Mouse (Mus musculus) frontal cortex, adult (tissue): ENCODE results near the gene Lamtor4.

ENCODE experiments used
- ATAC-seq: cut with Nextera tagmentation; 2 replicates; pipeline ENCODE4 v1.9.2; 2017; ENCODE audit warnings: mild to moderate bottlenecking, moderate library complexity, mixed read lengths; ENCODE audit not compliant: low TSS enrichment

Lamtor4 gene

DNA sequence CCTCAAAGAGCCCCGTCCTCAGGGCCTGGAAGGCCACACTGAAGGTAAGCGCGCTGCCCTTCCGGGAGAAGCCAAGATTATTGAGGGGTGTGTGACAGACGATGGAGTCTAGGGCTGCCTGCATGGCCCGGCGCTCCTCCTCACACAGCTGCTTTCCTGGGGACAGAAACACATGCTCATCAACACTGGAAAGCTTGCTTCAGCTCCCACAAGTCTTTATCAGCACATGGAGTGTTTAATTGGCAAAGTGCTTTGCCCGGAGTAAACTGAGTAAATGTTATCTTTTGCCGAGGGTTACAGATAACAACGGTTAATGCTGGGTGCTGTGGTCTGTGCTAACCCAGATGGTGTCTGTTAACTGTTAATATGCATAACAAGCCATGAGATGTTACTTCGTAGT lies 5.6 kb downstream of the Lamtor4 start:
- no peak for ATAC-seq

DNA sequence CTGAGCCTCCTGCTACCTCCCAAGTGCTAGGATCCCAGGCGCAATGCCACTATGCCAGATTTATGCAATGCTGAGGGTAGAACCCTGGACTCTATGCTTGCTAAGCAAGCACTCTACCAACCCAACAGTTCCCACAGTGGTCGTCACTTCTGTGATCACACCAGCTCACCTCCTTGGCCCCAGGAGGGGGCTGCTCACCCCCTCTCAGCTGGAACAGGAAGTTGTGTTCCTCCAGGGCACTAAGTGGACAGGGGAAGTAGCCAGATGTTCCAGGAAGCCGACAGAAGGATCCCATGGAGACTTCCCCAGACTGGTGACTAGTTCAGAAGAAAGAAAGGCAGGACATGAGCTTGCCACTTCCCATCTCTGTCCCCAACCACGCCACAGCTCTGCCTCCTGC lies 6.7 kb downstream of the Lamtor4 start:
- ATAC-seq: no peak

DNA sequence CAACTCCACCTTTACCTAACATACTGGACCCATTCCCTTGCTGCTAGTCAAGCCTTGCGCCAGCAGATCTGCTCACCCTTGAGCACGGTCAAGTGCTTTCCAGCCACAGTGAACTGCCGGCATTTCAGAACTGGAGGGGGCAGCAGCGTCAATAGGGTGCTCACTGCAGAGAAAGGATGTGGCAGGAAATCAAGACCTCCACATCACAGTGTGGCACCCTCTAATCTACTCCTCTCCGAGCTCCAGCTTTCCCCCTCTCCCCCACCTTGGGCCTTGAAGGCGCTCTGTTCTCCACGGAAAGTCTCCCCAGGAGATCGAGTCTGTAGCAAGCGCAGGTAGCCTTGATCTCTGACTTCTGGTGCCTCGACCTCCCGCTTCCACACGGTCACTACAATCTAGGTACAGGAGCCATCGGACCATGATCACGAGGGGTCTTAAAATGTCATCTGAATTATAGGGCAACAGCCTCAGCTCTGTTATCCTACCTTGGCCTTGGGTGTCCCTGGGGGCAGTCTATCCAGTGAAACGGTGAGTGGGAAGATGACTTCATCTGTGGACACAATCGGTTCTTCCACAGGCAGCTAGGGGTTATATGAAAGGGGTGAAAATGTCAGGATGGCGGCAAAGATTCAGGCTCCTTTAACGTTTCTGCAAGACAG lies 7.4 kb downstream of the Lamtor4 start:
- no peak for ATAC-seq

DNA sequence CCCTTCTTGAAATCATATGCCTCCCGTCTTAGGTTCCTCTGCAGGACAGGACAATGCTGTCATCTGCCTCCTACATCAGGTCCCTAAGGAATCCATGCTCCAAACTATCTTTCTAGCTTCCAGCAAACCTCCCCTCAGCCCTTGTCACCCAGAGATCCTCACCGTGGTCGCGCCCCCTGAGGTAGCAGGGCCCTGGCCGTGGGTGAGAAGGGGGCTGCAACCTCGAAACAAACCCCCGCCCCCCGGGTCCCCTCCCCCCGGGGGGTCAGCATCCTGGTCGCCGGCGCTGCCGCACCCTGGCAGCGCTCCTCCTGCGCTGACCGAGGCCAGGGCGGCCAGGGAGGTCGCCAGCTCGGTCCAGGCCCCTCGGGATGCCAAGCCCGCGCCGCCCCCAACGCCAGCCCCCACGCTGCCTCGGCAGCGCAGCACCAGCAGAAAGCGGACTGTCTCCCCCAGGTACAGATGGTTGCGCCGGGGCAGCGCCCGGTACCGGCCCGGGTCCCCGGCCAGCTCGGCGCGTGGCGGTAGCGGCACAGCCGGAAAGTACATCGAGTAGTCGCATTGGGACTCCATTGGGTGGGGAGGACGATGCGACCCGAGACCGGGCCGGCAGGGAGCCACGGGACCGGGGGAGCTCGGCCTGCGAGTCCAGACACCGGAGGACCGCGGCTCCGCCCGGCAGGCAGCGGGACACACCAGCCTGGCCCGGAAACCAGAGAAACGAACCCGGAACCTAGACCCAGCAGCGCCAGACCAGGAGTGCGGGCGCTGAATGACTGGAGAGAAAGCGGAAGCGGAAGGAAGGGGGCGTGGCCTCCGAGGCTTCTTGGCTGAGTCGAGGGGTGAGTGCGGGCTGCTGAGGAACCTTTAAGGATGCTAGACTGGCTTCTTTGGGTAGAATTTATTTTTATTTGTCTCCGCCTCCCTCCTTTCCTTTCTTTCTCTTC lies 8.3 kb downstream of the Lamtor4 start, which contains the start of gene BC037034:
TSS of gene BC037034 (minus strand) at position 774 of the 947 bp plus-strand sequence.
- ATAC-seq: peak; percentile 93

DNA sequence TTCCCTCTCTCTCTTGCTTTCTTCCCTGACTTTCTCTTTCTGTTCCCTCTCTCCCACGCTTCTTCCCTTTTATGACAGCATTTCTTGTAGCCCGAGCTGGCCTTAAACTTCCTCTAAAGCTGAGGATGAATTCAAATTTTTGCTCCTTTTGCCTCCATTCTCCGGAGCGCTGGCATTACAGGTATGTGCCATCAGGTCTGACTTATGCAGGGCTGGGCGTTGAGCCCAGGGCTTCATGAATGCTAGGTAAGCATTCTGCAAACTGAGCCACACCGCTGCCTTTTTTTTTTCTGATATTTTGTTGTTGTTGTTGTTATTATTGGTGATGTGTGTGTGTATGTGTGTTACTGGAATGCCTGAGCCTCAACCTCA lies 8.9 kb downstream of the Lamtor4 start:
- no peak for ATAC-seq

DNA sequence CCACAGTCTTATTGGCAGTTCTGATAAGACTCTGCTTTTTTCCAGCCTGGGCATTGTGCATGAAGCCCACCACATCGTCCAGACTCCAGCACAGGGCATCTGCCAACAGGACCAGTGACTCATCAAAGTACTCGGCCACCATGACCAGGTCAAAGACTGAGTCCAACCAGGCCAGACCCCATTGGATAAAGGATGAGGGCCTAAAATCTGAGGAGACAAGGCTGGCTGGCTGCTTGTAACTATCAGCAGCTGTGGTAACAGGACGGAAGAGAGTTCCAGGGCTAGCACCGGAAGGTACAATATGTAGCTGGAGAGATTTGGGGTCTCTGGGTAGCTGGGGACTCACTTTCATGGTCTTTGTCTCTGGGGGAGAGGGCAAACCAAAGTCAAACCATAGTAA lies 10.4 kb downstream of the Lamtor4 start:
- ATAC-seq: no peak

DNA sequence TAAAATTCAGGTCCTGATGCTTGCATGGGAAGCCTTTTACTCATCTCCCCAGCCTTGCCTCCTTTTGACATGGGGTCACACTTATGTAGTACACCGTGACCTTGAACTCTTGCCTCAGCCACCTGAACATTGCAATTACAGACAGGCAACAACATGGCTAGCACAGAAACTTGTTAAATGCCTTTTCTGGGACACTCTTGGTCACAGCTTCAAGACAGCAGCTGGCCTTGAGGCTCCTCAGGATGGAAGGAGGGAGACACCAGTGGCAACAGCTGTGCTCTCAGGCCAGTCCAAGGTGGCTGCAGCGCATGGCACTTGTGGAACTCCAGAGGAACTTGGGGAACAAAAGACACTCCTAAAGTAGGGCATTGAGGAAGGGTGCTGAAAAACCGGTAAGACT lies 11.8 kb downstream of the Lamtor4 start:
- ATAC-seq: no peak

DNA sequence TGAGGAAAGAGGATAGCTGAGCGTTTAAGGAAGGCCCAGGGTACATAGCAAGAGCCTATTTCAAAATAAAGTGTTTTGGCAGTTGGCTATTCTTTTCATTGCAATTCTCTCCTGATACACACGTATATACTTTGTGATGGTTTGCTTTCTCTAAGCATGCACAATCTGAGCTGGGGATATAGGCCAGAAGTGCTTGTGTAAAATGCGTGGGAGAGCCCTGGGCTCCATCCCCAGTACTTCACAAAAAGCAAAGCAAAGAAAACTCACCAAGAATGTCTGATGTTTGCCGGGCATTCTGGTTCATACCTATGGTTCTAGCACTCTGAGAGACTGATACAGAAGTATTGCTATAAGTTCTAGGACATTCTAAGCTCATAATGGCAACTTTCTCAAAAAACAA lies 13.7 kb downstream of the Lamtor4 start:
- peak; percentile 83 for ATAC-seq

DNA sequence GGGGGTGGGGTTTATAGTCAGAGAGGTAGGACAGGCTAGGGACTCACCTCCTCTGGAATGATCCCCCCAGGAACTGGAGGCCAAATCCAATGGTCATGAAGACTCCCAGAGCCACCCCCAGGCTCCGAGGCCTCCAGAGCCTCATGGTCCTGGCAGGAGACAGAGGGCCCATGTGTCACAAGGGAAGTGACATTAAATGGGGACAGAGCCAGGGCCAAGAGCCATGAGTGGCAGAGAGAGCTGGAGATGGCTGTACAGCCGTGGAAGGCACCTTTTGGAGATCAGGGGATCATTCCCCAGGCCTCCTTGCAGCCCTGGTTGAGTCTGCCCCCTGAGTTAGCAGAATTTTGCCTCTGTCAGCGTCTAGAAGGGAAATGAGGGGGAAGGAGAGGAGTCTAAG lies 15.9 kb downstream of the Lamtor4 start:
- no peak for ATAC-seq

DNA sequence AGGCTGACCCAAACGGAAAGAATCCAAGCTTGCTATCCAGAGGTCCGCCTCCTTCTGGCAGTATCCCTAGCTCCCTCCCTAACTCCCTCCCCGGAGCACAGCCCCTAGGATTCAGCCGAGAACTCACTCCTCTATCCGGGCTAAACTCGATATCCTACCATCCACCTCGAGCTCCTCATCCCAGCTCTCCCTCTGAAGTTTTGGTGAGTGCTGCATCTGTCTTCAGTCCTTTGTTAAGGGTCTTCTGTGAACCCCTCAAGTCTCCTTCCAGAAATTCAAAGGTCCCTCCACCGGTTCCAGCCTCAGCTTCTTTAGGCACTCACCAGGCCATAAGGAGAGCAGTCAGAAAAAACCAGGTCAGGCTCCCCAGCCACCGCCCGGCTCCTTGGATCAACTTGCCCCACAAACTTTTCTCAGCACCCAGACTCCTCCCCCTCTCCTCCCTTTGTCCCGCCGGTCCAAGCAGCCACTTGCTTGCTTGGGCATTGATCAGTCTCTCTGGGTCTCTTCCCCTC lies 17.2 kb downstream of the Lamtor4 start, which contains the start of gene Gal3st4:
TSS of gene Gal3st4 (minus strand) at position 432 of the 515 bp plus-strand sequence.
- no peak for ATAC-seq

DNA sequence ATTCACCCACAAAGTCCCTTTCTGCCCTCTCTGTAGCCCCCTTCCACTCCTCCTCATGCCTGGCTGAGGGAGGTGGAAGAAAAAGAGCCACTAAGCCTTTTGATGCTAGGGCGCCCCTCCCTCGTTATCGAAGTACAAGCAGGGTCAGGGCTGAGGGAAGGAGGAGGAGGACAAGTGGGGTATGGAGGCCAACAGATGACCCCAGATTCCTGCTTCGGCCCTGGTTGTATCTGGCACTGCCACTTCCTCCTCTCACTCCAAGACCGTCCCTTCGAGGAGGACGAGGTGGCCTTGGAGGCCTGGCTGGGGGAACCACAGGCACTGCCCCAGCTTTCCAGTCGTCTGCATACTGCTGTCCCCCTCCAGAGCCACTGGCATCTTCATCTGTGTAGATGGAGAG lies 18.9 kb downstream of the Lamtor4 start:
- no peak for ATAC-seq

DNA sequence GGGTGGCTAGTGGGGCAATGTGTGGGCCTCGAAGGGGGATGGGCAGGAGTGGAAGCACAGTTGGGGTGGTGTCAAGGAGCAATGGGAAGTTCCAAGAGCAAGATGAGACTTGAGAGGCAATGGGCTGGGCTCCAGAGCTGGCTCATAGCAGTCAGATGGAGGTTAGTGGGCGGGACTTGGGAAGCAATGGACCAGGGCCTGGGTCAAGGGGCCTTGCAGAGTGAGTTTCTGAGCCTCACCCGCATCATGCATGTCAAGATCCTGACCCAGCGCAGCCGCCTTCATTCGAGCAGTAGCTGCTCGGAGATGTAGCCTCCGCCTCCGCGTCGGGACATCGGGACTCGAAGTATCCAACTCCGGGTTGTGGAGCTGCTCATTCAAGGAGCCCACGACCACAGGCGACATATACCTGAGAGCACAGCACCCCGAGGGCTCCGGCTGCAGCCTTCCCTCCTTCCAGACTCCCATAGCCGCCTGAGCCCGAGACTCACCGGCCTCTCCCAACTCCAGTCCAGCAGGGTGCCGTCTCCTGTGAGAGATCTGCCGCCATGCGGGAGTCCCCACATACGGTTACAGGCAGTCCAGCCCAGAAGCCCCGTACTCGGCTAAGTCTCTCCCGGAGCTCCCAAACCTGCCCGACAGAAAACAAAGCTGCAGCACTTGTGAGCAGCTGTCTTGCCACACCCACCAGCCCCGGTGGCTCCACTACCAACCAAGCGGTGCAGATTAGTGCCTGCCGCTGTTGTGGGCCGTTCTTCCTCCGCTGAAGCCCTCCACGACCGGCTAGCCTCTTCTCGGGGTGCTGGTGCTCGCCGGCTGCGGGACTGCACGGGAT lies 20.2 kb downstream of the Lamtor4 start:
- no peak for ATAC-seq

DNA sequence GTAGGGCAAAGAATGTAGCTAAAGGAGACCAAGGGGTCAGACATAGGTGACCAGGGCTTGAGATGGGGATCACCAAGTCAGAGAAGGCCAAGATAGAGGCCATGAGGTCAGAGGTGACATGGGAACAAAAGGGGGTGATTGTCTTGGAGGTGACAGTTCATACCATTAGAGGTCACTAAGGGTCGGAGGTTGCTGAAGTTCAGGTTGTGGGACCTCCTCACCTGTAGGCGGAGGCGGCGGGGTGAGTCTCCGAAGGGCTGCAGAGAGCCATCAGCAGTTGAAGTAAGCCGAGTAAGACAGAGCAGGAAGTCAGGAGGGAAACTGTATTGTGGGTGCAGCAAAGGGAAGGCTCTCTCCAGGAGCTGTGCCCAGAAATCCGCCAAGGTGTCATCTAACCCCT lies 22.7 kb downstream of the Lamtor4 start:
- no peak for ATAC-seq

DNA sequence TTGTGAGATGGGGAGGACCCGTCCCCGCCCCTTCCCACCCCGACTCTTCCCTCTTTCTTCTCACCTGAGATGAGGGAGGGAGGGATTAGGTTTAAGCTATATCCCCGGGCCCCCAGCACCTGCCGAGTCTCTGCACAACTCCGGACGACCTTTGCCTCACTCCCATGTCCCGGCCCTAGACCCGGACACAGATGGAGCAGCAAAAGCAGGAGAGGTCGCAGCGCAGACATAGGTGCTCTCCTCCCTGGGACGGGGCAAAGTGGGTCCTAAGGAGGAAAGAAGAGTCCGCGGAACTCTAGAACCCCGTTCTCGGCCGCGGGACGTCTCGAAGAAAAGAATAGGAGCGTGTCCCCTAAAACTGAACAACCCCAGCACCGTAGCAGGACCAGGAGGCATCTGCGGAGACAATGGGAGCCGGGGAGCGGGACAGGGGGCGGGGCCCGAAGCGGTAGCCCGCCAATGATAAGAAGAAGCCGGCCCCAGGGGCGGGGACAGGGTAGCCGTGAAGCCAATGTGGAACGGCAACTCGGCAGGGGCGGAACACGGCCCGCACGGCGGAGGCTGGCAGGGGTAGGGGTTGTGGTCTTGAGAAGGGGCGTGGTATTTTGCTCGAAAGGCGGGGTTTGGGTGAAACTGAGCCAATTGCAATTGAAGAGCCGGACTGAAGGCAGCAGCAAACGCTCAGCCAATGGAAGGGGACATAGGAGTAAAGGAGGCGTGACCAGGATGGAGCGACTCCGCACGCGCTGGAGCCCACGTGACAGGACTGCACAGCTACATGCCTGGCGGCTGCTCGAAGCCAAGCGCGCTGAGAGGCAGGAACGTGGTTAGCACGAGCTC lies 24.5 kb downstream of the Lamtor4 start, which contains the start of the genes Gm43720, Gpc2 and Stag3:
TSS of gene Gm43720 (minus strand) at position 374 of the 840 bp plus-strand sequence.
TSS of gene Gpc2 (minus strand) at position 421 of the 840 bp plus-strand sequence.
TSS of gene Stag3 (plus strand) at position 656 of the 840 bp plus-strand sequence.
- ATAC-seq: peak; percentile 93

DNA sequence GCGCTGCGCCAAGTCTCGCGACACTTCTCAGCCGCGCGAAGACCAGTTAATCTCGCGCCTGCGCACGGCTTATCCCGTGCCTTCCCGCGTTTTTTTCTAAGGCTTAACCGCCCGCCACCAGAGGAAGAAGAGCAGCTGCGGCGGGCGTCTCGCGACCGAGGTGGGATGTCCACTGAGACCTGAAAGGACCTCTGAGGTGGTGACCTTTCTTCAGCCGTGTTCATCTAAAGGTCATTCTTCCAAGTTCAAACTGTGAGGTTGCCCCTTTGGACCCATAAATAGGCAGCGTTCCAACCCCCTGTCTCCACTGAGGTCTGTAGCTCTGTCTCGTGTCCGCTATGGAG lies 25.1 kb downstream of the Lamtor4 start:
- ATAC-seq: no peak

DNA sequence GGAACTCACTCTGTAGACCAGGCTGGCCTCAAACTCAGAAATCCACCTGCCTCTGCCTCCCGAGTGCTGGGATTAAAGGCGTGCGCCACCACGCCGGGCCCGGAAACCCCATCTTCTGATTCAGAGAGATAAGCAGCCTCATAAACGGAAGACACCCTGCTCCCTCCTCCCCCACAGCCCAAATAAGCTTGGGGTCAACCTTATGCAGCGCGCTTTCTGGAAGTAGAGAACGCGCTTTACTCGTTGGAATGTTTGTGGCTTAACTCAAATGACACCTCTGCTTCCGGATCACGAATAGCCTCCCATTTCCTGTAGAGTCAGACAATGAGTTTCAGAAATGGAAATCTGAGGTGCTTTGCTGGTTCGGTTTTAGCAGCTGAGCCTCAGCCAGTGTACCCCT lies 25.5 kb downstream of the Lamtor4 start:
- no peak for ATAC-seq

DNA sequence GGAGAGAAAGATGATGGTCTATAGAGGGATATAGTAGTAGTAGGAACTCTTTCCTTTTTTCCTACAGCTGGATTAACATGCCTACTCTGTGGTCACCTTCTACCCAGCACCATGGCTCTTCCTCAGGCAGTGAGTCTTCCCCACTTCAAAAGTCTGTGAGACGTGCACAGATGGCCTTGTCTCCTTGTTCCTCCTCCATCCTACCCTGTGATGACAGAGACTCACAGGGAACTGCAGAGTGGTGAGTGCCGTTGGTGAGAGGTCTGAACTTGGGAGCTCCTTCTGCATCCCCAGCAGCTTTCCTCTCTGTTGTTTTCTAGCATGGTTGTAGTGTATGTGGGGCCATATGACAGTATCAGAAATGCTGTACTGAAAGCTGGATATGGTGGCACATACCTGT lies 26.5 kb downstream of the Lamtor4 start:
- no peak for ATAC-seq

DNA sequence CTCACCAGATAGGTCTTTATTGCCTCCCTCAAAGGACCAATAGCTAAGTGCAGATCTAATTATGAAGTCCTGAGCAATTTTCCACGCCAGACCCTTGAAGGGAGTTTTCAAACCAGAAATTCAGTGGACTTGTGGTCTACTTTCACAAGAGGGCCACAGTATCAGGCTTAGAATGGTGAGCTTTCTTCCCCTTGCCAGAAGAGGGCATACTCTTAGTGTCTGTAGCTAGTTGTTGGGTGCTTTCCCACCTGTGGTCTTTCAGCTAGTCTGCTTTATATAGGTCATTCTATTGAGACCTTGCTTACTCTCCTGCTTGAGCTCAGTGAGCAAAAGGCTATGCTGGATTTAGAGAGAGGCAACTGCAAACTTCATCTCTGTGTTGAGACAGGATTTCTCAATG lies 28.3 kb downstream of the Lamtor4 start:
- ATAC-seq: no peak

DNA sequence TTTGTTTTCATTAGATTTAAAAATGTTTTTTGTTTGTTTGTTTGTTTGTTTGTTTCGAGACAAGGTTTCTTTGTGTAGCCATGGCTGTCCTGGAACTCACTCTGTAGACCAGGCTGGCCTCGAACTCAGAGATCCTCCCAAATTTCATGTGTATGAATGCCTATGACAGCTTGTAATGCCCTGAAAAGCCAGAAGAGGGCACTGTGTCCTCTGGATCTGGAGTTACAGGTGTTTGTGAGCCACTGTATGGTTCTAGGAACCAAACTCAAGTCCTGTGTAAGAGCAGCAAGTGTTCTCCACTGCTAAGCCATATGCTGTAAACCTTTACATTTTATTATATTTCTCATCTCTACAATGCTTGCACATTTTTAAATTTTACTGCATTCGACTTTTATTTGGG lies 32.6 kb downstream of the Lamtor4 start:
- no peak for ATAC-seq

DNA sequence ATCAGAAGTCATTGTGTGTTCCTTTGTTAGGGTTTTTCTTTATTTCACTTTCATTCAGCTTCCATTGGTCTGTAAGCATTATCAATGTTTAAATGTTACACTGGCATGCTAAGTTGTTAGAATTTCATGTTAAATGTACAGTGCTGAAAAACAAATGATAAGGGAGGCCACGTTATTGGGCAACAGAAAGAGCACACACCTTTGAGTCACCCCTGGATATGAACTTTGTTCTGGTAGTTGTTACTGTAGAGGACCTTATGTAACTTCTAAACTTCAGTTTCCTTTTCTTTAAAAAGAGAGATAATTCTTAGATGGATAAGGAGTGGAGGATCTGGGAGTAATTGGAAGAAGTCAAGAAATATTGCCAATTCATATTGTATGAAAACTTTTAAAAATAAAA lies 36.4 kb downstream of the Lamtor4 start:
- no peak for ATAC-seq

DNA sequence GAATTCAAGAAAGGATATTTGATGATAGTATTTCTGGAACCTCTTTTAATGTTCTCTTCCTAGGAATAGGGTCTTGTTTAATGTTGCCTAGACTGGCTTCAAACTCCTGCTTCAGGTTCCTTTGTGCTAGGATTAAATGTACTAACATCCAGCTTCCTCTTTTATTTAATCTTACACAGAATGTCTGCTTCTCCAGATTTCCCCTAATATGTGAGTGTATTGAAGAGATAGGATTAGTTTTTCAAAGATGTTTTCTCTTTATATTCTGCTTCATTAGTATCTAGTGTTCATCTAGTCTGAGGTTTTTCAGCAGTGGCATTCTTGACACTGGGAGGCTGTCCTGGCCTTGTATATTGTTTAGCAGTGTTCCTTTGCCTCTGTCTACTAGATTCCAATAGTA lies 38.9 kb downstream of the Lamtor4 start:
- no peak for ATAC-seq
